Mouse (Mus musculus) bone marrow, adult 2 months (tissue): ENCODE measurements around the gene Trim24. TPM values are rescaled to one million over a fixed set of nuclear protein-coding genes. Genes with fewer than 3 reads are reported as not detected.
"Not testable (repeated sequence)": the region's sequence is repeated elsewhere in the genome, so short reads cannot be mapped to it uniquely, and the experiment has no call there.

Experiments used
- H3K27ac ChIP-seq: fragments of 200-500 bp; 2 replicates; pipeline ENCODE4 v1.5.1; 2012; ENCODE audit warnings: low read depth, mild to moderate bottlenecking, control low read depth, inconsistent platforms, low read length; ENCODE audit not compliant: control insufficient read depth, poor library complexity, insufficient read depth
- H3K4me1 ChIP-seq: fragments of 200-500 bp; 2 replicates; pipeline ENCODE4 v1.6.1; 2011; ENCODE audit warnings: low read length; ENCODE audit not compliant: control insufficient read depth, insufficient read depth
- H3K4me3 ChIP-seq: fragments of 200-500 bp; replicated peaks from 2 replicates; pipeline ENCODE3; 2011; ENCODE audit warnings: mild to moderate bottlenecking, low read depth, low read length, control low read depth; ENCODE audit not compliant: control insufficient read depth
- CTCF ChIP-seq: fragments of 200-500 bp; IDR thresholded peaks from 2 replicates; pipeline ENCODE4 v1.5.1; 2011; ENCODE audit warnings: low read length, control low read depth; ENCODE audit not compliant: control insufficient read depth, insufficient read depth
- POLR2A ChIP-seq: fragments of 200-500 bp; IDR thresholded peaks from 2 replicates; pipeline ENCODE4 v1.6.1; 2011; ENCODE audit warnings: low read depth, mild to moderate bottlenecking, control low read depth, low read length, borderline replicate concordance; ENCODE audit not compliant: control insufficient read depth
- WGBS: fragments of 180-500 bp; shearing (Covaris S2); methylation state at CpG from one replicate; pipeline ENCODE4 v1.1.7; 2018; 5-methylcytosine and 5-hydroxymethylcytosine counted together
- polyA plus RNA-seq: library from polyadenylated mRNA; stranded (reverse); fragments of >200 nt; gene quantifications from 2 replicates; pipeline ENCODE4 v1.2.4, GENCODE M21; 2011; ENCODE audit warnings: low replicate concordance; ENCODE audit not compliant: missing spikeins, insufficient read depth, insufficient read length

The Trim24 gene
- polyA plus RNA-seq, result 10.7 and 19.7 TPM in 2 replicates

DNA sequence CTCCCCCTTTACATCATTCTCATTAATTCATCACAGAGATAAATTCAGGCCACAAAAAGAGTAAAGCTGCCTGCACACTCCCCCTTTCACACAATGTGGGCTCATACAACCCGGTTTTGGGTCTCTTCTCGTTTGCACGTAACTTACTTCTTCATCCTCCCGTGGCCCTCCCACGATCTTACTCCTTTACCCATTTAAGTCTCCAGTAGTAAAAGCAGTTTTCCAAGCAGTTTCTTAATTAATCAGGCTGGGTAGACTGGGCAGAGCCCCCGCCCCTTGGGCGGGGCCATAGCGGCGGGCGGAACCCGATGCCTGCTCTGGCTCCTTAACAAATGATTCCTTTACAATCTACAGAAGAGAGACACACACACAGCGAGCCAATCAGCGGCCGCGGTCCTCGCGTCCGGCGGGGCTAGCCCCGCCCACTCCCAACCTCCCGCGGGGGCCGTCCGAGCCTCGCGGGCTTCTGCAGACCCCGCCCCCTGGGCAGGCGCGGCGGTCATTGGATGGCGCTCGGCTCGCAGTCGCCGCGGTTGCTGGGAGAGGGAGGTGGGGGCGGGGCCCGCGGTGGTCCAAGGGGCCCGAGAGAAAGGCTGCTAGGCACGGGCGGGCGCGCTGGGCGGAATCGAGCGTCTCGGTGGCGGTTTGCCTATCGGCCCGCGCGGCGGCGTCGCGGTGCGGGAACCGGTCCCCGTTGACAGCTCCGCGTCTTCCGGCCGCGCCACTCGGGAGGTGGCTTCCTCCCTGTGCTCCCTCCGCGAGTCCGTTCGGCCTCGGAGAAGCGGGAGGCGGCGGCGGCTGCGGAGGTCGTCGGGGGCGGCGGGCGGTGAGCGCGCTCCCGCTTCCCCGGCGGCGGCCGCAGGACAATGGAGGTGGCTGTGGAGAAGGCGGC, at the start of gene Trim24:
Gene Trim24, plus strand, starts transcription at position 567 of the 892 bp plus-strand sequence.
- TF ChIP-seq POLR2A (peak; percentile 80; the same call in 1 of the 2 replicates), CTCF (no peak)
- H3K4me1 ChIP-seq, result no peaks in the 10 kb centered on the region
- H3K4me3 ChIP-seq, result peak within 1 kb of the TSS; percentile 73
- peak within 1 kb of the TSS; percentile 98 for H3K27ac ChIP-seq
- WGBS, result under 1% methylated on average over 86 of the region's 89 CpGs

DNA sequence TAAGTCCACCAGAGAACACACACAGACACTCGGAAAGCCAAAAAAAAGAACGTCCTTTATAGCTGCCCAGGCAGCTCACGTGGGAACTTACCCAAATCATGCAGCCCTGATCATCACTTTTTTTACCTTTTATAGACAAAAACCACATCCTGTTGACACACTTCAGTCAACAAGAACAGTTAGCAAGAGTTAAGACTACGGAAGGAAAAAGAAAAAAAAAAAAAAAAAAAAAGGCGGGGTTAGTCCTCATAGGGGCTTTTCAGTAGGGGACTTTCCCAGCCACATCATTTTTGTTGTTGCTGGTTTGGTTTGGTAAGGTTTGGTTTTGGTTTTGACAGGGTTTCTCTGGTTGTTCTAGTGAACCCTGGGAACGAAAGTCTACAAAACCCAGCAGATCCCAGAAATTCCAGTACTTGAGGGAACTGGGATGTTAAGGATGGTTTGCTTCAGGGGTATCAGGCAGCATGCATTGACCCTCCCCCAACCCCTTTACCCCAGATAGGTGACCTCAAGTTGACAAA, 49.0 kb upstream of the Trim24 start:
- no peak overlapping the region for H3K27ac ChIP-seq
- TF ChIP-seq CTCF (no peak), POLR2A (no peak)
- WGBS, result 57% methylated on average over 6 of the region's 6 CpGs
- H3K4me3 ChIP-seq, result no peak overlapping the region
- no peaks in the 10 kb centered on the region for H3K4me1 ChIP-seq

- TF ChIP-seq CTCF, result no peak
- no peak for TF ChIP-seq POLR2A
- WGBS, result 78% methylated on average over 2 of the region's 2 CpGs
- Histone ChIP-seq H3K27ac (no peak overlapping the region), H3K4me1 (no peaks in the 10 kb centered on the region), H3K4me3 (no peak overlapping the region)
Measured at GRCm38 (mm10) chr6:37822390-37822789, 48.2 kb upstream of the Trim24 start.

GRCm38 (mm10) chr6:37823731-37824130, 46.9 kb upstream of the Trim24 start:
- no peak for TF ChIP-seq CTCF
- no peak for TF ChIP-seq POLR2A
- 53% methylated on average over 4 of the region's 4 CpGs for WGBS

GRCm38 (mm10) chr6:37825331-37826115, 45.1 kb upstream of the Trim24 start:
- 91% methylated on average over 7 of the region's 7 CpGs for WGBS
- H3K4me1 ChIP-seq, result not testable (repeated sequence)

More at GRCm38 (mm10) chr6:37823731-37824130, 46.9 kb upstream of the Trim24 start:
- no peak overlapping the region for H3K4me3 ChIP-seq
- H3K4me1 ChIP-seq, result no peaks in the 10 kb centered on the region
- no peak overlapping the region for H3K27ac ChIP-seq

GRCm38 (mm10) chr6:37828955-37829354, 41.7 kb upstream of the Trim24 start:
- no peaks in the 10 kb centered on the region for H3K4me1 ChIP-seq
- TF ChIP-seq POLR2A (no peak), CTCF (no peak)
- H3K27ac ChIP-seq, result no peak overlapping the region
- no peak overlapping the region for H3K4me3 ChIP-seq
- WGBS, result 83% methylated on average over 3 of the region's 3 CpGs

More at GRCm38 (mm10) chr6:37825331-37826115, 45.1 kb upstream of the Trim24 start:
- H3K27ac ChIP-seq, H3K4me3 ChIP-seq: not testable (repeated sequence)

GRCm38 (mm10) chr6:37829631-37830030, 41.0 kb upstream of the Trim24 start:
- no peaks in the 10 kb centered on the region for H3K4me1 ChIP-seq
- no peak for TF ChIP-seq CTCF
- no peak overlapping the region for H3K4me3 ChIP-seq
- no peak overlapping the region for H3K27ac ChIP-seq

- Histone ChIP-seq H3K4me1 (no peaks in the 10 kb centered on the region), H3K27ac (no peak overlapping the region), H3K4me3 (no peak overlapping the region)
- TF ChIP-seq POLR2A (no peak), CTCF (no peak)
- 85% methylated on average over 1 of the region's 1 CpGs for WGBS
Measured at GRCm38 (mm10) chr6:37833691-37834090, 36.9 kb upstream of the Trim24 start.

GRCm38 (mm10) chr6:37836951-37837565, 33.6 kb upstream of the Trim24 start:
- H3K4me3 ChIP-seq, H3K4me1 ChIP-seq, H3K27ac ChIP-seq: not testable (repeated sequence)
- 84% methylated on average over 2 of the region's 2 CpGs for WGBS
